Mouse (Mus musculus) urinary bladder, adult 2 months (tissue): ENCODE measurements around the gene Adh4. TPM values are rescaled to one million over a fixed set of nuclear protein-coding genes. Genes with fewer than 3 reads are reported as not detected.
"Not testable (repeated sequence)": the region's sequence is repeated elsewhere in the genome, so short reads cannot be mapped to it uniquely, and the experiment has no call there.

Experiments
- DNase-seq: peaks from one replicate; pipeline ENCODE4 v3.0.0; 2022; ENCODE audit warnings: low spot score
- polyA plus RNA-seq: library from polyadenylated mRNA; depleted of rRNA; stranded (reverse); fragments of >200 nt; gene quantifications from 2 replicates; pipeline ENCODE4 v1.2.3, GENCODE M21; 2012; rRNA removed

The Adh4 gene
- polyA plus RNA-seq, 1 experiment: not detected

DNA sequence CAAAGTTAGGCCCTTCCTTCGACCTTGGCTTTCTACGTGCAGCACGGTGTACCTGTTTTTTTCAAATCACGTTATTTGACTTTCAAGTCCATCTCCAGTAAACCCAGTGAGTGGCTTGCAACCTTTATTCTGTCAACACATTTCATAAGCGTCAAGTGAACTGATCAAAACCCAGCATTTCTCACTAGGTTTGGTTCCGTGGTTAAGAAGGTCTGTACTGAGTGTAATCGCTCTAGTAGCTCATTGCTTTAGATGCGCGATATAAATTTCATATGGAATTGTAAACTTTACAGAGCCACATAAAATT, 28.2 kb downstream of the Adh4 start:
- no peak for DNase-seq

DNA sequence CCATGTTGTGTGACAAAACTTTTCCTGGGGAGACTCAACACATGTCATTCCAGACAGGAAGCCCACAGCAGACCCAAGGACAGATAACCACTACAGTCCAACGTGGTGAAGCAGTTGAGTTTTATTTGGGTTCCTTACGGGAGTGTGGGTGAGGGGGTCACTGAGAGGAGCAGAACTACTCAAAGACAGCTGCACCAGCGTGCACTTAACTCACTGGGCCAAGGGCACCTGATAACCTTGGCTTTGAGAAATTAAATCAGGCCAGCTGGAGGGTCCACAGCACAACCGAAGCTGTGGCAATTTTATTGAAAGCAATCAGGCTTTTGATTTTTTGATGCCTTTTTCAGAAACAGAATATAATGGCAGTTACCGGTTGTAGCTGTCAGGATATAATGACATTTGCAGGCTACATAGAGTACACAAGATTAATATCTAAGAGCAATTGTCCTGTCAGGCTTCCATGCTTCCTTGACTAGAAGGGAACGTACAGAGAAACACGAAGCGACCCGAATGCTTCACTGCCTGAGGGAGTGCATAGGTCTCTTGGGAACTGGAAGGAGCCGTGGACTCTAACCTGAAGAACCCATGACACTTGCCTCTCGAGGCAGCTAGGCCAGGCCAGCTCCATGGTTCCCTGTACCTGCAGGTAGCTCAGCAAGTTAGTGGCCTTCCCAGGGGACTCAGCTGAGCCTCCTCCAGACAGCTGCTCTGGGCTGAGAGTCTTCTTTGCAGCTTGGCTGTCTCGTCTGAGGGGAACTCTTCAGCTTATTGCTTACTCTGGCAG, 33.0 kb downstream of the Adh4 start:
- DNase-seq: no peak

DNA sequence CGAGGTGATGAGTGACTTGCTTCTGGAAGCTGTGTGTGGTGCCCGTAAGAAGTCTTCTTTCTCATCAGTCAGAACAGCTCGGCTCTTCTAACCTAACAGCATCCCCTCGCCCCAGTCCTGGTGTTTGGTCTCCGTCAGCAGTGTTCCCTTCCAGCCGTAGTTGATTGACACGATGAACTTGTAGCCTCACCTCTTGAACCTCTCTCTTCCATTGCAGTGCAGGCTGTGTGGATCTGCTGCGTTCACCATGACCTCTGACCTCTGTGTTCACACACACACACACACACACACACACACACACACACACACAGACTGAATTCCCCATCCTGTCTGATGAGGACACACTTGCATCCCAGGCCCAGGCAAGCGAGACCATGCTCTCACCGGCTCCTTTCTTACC, 36.9 kb downstream of the Adh4 start:
- no peak for DNase-seq

DNA sequence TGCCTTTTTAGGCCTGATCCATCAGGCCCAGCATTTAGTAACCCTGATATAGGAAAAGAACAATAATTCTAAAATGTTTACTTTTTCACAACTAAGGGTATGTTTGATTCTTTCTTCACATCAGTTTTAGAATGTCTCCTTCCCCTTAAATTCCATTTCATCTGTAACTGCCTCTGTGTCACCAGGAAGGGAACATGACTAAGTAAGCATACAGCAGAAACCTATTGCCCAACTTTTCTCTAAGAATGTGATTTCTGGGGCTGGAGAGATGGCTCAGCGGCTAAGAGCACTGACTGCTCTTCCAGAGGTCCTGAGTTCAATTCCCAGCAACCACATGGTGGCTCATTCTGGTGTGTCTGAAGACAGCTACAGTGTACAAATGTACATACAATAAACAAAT, 39.0 kb downstream of the Adh4 start:
- DNase-seq: no peak

DNA sequence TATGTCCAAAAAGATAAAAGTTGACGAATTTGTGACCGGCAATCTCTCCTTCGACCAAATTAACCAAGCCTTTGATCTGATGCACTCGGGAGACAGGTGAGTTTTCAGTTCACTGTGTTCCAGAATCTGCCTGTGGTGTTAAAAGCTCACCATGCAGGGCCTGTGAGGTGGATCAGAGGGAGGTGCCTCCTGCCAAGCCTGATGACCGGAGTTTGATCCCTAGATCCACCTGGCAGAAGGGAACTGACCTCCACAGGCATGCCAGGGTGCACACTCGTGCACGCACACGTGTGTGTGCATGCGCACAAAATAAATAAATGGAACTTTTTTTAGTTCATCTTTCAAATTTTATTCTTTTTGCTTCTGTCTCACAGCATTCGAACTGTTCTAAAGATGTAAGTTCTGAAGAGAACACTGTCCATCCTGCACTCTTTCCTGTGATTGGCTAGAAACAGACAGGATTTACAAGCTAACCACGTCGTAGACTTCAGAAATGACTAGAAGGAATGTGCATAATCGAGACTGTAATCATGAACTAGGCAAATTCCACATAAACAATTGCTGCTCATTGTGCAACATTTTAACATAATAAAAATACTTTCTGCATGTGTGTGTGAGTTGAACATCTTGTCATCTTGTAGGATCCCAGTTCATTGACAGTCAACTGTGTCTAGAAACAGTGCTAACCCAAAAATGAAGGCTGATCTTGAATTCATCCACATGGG, 39.6 kb downstream of the Adh4 start:
- no peak for DNase-seq

DNA sequence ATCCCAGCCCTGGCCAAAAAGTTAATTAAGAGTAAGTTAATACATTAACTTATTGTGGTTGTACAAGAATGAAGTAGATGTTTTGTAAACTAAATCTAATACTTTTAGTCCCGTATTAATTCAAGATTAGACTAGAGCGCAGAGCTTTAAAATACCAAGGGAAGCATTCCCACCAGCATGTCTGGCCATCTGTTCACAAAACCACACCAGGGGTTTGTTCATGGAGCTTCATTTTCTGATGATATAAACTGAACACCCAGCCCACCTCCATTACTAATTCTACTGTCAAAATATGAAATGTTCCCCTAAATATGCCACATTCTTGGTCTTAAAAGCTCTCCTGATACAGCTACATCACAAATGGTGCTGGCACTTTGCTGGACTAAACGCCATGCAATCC, 43.2 kb downstream of the Adh4 start:
- no peak for DNase-seq

DNA sequence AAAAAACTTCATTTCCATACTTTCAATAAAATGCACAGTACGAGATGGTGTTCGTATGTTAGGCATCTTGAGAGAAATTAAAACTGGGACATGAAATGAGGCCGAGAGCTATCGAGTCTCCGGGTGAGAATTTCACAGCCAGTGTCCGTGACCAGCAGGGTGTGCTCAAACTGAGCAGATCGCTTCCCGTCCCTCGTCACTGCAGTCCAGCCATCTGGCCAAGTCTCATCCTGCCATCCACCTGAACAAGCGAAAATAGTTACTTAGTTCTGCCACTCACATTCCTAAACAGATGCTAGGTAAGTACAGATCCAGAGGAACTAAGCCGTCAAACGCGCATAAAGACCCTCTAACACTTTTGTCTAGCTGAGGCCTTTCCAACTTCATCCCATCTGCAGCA, 45.0 kb downstream of the Adh4 start:
- DNase-seq: no peak

DNA sequence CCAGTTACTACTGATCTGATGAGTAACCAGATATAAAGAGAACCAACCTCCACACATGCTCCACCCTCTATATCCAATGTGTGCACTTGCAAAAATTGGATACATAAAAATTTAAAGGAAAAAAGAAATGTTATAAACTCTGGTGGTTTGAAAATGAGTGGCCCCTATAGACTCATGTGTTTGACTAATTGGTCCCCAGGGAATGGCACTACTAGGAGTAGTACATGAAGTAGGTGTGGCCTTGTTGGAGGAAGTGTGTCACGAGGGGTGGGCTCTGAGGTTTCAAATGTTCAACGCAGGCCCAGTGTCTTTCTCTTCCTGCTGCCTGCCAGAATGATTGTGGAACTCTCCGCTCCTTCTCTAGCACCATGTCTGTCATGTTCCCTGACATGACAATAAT, 46.6 kb downstream of the Adh4 start:
- DNase-seq: no peak

DNA sequence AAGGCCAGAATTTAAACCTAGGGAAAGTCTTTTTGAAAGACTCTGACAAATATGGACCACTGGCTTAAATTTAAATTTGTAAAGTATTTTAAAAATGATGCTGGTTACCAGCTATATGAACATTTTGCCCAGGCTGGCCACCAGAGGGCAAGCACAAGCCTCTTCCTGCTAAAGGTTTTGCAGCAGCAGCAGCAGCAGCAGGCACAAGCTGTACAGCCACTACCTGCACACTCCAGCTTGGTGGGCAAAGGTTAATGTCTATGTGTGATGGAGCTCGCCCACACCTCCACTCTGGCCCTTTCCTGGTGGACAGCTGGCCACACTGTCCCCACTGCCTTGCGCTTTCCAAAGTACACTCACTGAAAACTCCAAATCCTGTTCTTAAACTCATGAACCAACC, 47.9 kb downstream of the Adh4 start:
- no peak for DNase-seq

DNA sequence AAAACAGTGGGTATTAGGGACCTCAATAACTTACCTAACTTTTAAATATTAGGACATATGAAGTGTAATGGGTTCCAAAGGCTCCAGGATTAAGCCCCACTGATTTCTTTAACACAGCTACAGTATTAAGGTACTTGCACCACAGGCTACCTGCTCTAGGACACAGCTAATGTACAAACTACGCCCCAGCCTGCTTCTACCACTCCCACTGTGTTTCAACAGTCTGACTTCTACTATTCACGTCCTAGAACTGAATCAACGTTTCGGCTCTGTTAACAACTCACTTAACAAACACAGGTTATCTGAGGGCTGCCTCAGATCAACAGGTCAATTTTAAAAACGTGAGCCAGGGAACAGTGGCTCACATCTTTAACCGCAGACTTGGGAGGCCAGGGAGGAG, 48.5 kb downstream of the Adh4 start:
- no peak for DNase-seq

DNA sequence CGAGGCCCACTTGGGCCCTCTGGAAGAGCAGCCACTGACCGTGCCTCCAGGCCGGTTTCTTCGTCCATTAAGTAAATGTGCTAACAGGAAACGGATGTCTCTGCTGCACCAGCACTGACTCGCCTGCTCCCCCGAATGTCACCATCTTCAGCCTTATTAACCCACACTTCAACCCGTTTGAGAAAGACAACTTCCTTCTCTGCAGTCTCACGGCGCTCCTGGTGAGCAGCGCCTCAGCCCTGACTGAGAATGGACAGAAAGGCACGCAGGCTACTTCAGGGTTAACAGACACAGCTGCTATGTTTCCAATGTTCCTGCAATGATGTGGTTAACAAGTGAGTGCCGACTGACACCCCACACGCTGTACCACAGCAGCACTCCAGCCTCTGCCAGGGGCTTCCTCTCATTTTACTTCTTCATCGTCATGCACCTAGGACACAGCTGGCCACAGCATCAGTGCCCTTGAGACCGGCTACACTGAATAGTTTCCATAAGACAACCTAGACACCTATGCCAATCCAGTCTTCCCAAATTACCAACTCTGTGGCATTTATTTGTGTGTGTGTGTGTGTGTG, 49.4 kb downstream of the Adh4 start:
- DNase-seq: no peak

DNA sequence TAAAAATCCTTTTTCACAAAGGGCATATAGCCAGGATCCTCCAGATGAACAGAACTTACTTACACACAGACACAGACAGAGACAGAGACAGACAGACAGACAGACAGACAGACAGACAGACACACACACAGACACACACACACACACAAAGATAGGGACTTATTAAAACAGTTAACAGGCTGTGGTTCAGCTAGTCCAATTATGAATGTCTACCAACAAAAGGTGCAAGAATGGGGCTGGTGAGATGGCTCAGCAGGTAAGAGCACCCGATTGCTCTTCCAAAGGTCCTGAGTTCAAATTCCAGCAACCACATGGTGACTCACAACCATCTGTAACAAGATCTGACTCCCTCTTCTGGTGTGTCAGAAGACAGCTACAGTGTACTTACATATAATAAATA, 51.4 kb downstream of the Adh4 start:
- not testable (repeated sequence) for DNase-seq

DNA sequence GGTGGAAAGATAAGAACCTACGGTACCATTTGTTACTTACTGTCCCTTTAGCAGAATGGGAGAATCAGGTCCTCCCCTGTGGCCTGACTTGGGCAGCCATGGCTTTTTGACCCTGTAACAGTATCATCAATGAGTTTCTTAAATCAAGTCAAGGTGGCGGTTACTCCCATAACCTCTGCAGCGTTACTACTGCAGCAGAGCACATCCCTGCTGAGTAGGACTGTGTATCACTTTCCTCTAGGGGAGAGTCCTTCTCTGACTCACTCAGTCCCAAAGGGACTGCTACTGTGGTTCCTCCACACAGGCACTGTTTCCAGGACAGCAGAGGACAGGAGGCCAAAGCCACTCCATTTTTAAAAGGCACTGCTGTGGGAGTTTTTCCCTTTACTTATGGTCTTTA, 55.8 kb downstream of the Adh4 start:
- no peak for DNase-seq

DNA sequence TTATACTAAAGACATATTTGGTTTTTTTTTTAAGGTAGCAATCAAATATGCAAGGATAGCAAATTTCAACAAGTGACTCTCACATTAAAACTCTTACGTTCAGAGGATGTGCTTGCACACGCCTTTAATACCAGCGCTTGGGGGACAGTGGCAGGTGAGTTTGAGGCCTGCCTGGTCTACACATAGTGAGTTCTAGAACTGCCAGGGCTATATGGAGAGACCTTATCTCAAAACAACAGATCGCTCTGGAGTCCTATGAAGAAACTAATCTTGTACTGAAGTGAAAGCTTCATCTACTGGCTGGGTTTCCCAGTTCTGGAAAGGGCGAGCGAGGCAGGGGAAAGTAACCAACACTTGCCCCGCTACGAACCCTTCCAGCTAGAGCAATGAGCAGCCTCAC, 64.2 kb downstream of the Adh4 start:
- no peak for DNase-seq

Other genes starting within 250 kb of the Adh4 start
- 0.03 TPM in 1 of 2 replicates, not detected in the other for gene 4930579F01Rik, start 221.6 kb upstream of the Adh4 start, polyA plus RNA-seq
- gene Adh7, start 197.7 kb upstream of the Adh4 start, polyA plus RNA-seq: 19.4 and 28.9 TPM in 2 replicates
- 754 and 825 TPM in 2 replicates for gene Adh1, start 154.5 kb upstream of the Adh4 start, polyA plus RNA-seq
- 0.32 and 0.54 TPM in 2 replicates for gene Adh6a, start 102.2 kb upstream of the Adh4 start, polyA plus RNA-seq
- 0.12 and 0.26 TPM in 2 replicates for gene Adh6b, start 73.7 kb upstream of the Adh4 start, polyA plus RNA-seq
- 91.0 and 96.9 TPM in 2 replicates for gene Adh5, start 27.6 kb downstream of the Adh4 start, polyA plus RNA-seq
- 43.1 and 46.9 TPM in 2 replicates for gene Metap1, start 74.0 kb downstream of the Adh4 start, polyA plus RNA-seq
- 86.6 and 98.2 TPM in 2 replicates for gene Eif4e, start 110.7 kb downstream of the Adh4 start, polyA plus RNA-seq